ENCODE assay signal across 26 mouse cellular contexts in the genomic region with DNA sequence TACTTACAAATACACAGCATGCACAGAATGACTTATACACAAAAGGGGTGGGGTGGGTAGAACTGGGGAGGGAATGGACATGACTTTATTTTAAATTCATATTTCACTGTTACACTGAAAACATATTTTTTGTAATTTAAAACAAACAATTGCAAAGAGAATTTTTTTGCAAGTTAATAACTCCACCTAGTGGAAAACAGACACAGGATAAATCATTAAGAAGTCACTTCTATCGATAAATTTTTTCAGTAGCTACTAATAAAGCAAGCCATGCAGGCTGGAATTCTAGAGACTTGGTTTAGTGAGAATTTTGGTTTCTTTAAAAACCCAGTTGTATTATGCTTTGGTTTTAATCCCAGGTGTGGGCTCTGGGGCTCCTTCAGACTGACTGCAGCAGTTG. TPM values are rescaled to one million over a fixed set of nuclear protein-coding genes. Genes with fewer than 3 reads are reported as not detected.
DNase-seq lines count a peak whose midpoint lies in the region; ATAC-seq and TF ChIP-seq lines count a peak whose summit lies in the region.
"Had no signal": no experiment of that assay in that cellular context is flagged by ENCODE, and none has a peak within 500 bp of the region (broad histone marks: within the 10 kb centered on the region; RNA-seq: fewer than 3 reads in every experiment).

No protein-coding gene starts in this region.

- H3K4me3 ChIP-seq in forebrain, embryonic 14.5 days (ENCODE audit: low read depth, low read length): no peak overlapping the region
- H3K4me3 ChIP-seq in forebrain, postnatal 0 days (ENCODE audit: low read depth, low read length): no peak overlapping the region
- H3K4me3 ChIP-seq in layer of hippocampus, adult 2 months: no peak overlapping the region
- no peak overlapping the region for H3K4me3 ChIP-seq in midbrain, postnatal 0 days (ENCODE audit: low read depth, low read length)
- no peak overlapping the region for H3K4me3 ChIP-seq in midbrain, embryonic 11.5 days (ENCODE audit: low read depth, low read length)
- no peak overlapping the region for H3K4me3 ChIP-seq in stomach, postnatal 0 days (ENCODE audit: low read depth, low read length)
- H3K4me3 ChIP-seq: embryonic facial prominence, embryonic 10.5 days; embryonic facial prominence, embryonic 13.5 days; erythroblast, embryonic 14.5 days; forebrain, embryonic 12.5 days had no signal

- TF ChIP-seq EP300 in stomach, postnatal 0 days (optimal IDR thresholded peaks at IDR 0.05): no peak

- WGBS in forebrain, embryonic 14.5 days: 93% methylated on average over 1 of the region's 1 CpGs
- 79% methylated on average over 1 of the region's 1 CpGs for WGBS in forebrain, postnatal 0 days
- 76% methylated on average over 1 of the region's 1 CpGs for WGBS in midbrain, postnatal 0 days
- WGBS in midbrain, embryonic 11.5 days: 88% methylated on average over 1 of the region's 1 CpGs
- 69% methylated on average over 1 of the region's 1 CpGs for WGBS in stomach, postnatal 0 days

- TF ChIP-seq CTCF in forebrain, postnatal 0 days (IDR thresholded peaks at IDR 0.05; ENCODE audit: low read depth): no peak
- TF ChIP-seq CTCF in layer of hippocampus, adult 2 months (conservative IDR thresholded peaks at IDR 0.05): peak; percentile 70
- TF ChIP-seq CTCF in midbrain, postnatal 0 days (IDR thresholded peaks at IDR 0.05): peak; percentile 43
- peak; percentile 43 for TF ChIP-seq CTCF in stomach, postnatal 0 days (IDR thresholded peaks at IDR 0.05; ENCODE audit: low read depth)

- H3K9me3 ChIP-seq in forebrain, embryonic 14.5 days (replicated peaks; ENCODE audit: control insufficient read depth, low read length): no peaks in the 10 kb centered on the region
- H3K9me3 ChIP-seq in forebrain, postnatal 0 days (ENCODE audit: low read length): no peaks in the 10 kb centered on the region
- no peaks in the 10 kb centered on the region for H3K9me3 ChIP-seq in midbrain, postnatal 0 days (ENCODE audit: low read length)
- H3K9me3 ChIP-seq in midbrain, embryonic 11.5 days (ENCODE audit: control insufficient read depth, low read length): no peaks in the 10 kb centered on the region
- H3K9me3 ChIP-seq in stomach, postnatal 0 days (ENCODE audit: control insufficient read depth, low read length): no peaks in the 10 kb centered on the region
- H3K9me3 ChIP-seq: embryonic facial prominence, embryonic 10.5 days; embryonic facial prominence, embryonic 13.5 days; forebrain, embryonic 12.5 days had no signal

- no peaks in the 10 kb centered on the region for H3K4me1 ChIP-seq in forebrain, embryonic 14.5 days (ENCODE audit: control insufficient read depth, insufficient read depth, low read length)
- no peaks in the 10 kb centered on the region for H3K4me1 ChIP-seq in forebrain, postnatal 0 days (ENCODE audit: insufficient read depth)
- no peaks in the 10 kb centered on the region for H3K4me1 ChIP-seq in midbrain, postnatal 0 days (ENCODE audit: insufficient read depth, low read length)
- H3K4me1 ChIP-seq in midbrain, embryonic 11.5 days (ENCODE audit: control insufficient read depth, insufficient read depth, low read length): no peaks in the 10 kb centered on the region
- H3K4me1 ChIP-seq in stomach, postnatal 0 days (replicated peaks; ENCODE audit: control insufficient read depth, insufficient read depth): 0 out of 2 replicates have a peak, but pooled peaks cover 2% of the 10 kb centered on the region
- H3K4me1 ChIP-seq: forebrain, embryonic 12.5 days had no signal

- no peak overlapping the region for H3K27ac ChIP-seq in forebrain, embryonic 14.5 days (ENCODE audit: low read depth, low read length)
- H3K27ac ChIP-seq in forebrain, postnatal 0 days (ENCODE audit: low read depth, low read length): no peak overlapping the region
- H3K27ac ChIP-seq in layer of hippocampus, adult 2 months: no peak overlapping the region
- no peak overlapping the region for H3K27ac ChIP-seq in midbrain, postnatal 0 days (ENCODE audit: low read depth, low read length)
- H3K27ac ChIP-seq in midbrain, embryonic 11.5 days (ENCODE audit: low read depth, low read length): no peak overlapping the region
- H3K27ac ChIP-seq in stomach, postnatal 0 days (replicated peaks): no peak overlapping the region
- H3K27ac ChIP-seq: embryonic facial prominence, embryonic 10.5 days; embryonic facial prominence, embryonic 13.5 days; forebrain, embryonic 12.5 days; hindbrain, embryonic 14.5 days; hindbrain, postnatal 0 days had no signal

- ATAC-seq in forebrain, embryonic 14.5 days: no peak
- no peak for ATAC-seq in forebrain, postnatal 0 days
- ATAC-seq in midbrain, postnatal 0 days (ENCODE audit: low FRiP score): no peak
- ATAC-seq in midbrain, embryonic 11.5 days (ENCODE audit: low FRiP score): no peak
- ATAC-seq in stomach, postnatal 0 days (ENCODE audit: low FRiP score, low TSS enrichment): no peak
- ATAC-seq: forebrain, embryonic 16.5 days; hindbrain, postnatal 0 days; inflammation-experienced regulatory T-cells, adult 6 months had no signal

- no peak overlapping the region for H3K9ac ChIP-seq in forebrain, embryonic 14.5 days (ENCODE audit: low read length)
- no peak overlapping the region for H3K9ac ChIP-seq in forebrain, postnatal 0 days
- no peak overlapping the region for H3K9ac ChIP-seq in midbrain, postnatal 0 days (replicated peaks; ENCODE audit: low read length, poor library complexity, severe bottlenecking)
- no peak overlapping the region for H3K9ac ChIP-seq in midbrain, embryonic 11.5 days (ENCODE audit: low read length)
- no peak overlapping the region for H3K9ac ChIP-seq in stomach, postnatal 0 days (ENCODE audit: low read length)
- H3K9ac ChIP-seq: embryonic facial prominence, embryonic 13.5 days; forebrain, embryonic 12.5 days; hindbrain, embryonic 14.5 days had no signal

- no peak overlapping the region for H3K4me2 ChIP-seq in forebrain, embryonic 14.5 days (ENCODE audit: low read length)
- no peak overlapping the region for H3K4me2 ChIP-seq in forebrain, postnatal 0 days (ENCODE audit: low read depth)
- no peak overlapping the region for H3K4me2 ChIP-seq in midbrain, postnatal 0 days (ENCODE audit: low read depth, low read length, poor library complexity, severe bottlenecking)
- no peak overlapping the region for H3K4me2 ChIP-seq in midbrain, embryonic 11.5 days
- H3K4me2 ChIP-seq in stomach, postnatal 0 days (replicated peaks; ENCODE audit: low read depth): no peak overlapping the region
- H3K4me2 ChIP-seq: embryonic facial prominence, embryonic 13.5 days; forebrain, embryonic 12.5 days; heart, embryonic 11.5 days; hindbrain, embryonic 14.5 days had no signal

- H3K27me3 ChIP-seq in forebrain, embryonic 14.5 days (replicated peaks; ENCODE audit: control insufficient read depth, insufficient read depth, low read length): no peaks in the 10 kb centered on the region
- no peaks in the 10 kb centered on the region for H3K27me3 ChIP-seq in forebrain, postnatal 0 days (ENCODE audit: insufficient read depth, low read length)
- no peaks in the 10 kb centered on the region for H3K27me3 ChIP-seq in midbrain, postnatal 0 days (ENCODE audit: insufficient read depth, low read length)
- no peaks in the 10 kb centered on the region for H3K27me3 ChIP-seq in midbrain, embryonic 11.5 days (ENCODE audit: control insufficient read depth, insufficient read depth, low read length)
- H3K27me3 ChIP-seq in stomach, postnatal 0 days (ENCODE audit: control insufficient read depth, insufficient read depth, low read length): no peaks in the 10 kb centered on the region
- H3K27me3 ChIP-seq: forebrain, embryonic 12.5 days had no signal

- H3K36me3 ChIP-seq in forebrain, embryonic 14.5 days (ENCODE audit: control insufficient read depth, insufficient read depth, low read length): peaks cover 64% of the 10 kb centered on the region
- H3K36me3 ChIP-seq in forebrain, postnatal 0 days (ENCODE audit: insufficient read depth): peaks cover 43% of the 10 kb centered on the region
- H3K36me3 ChIP-seq in midbrain, postnatal 0 days (ENCODE audit: insufficient read depth, low read length): peaks cover 27% of the 10 kb centered on the region
- peaks cover 11% of the 10 kb centered on the region for H3K36me3 ChIP-seq in midbrain, embryonic 11.5 days (ENCODE audit: control insufficient read depth, insufficient read depth, low read length)
- H3K36me3 ChIP-seq in stomach, postnatal 0 days (ENCODE audit: control insufficient read depth, insufficient read depth, low read length): peaks cover 13% of the 10 kb centered on the region

- DNase-seq in forebrain, embryonic 14.5 days (ENCODE audit: low spot score): peak; percentile 3
- DNase-seq in forebrain, postnatal 0 days: no peak
- DNase-seq in layer of hippocampus, adult 2 months (ENCODE audit: low spot score in 2 of 2): no peak
- DNase-seq in layer of hippocampus, postnatal 14 days (ENCODE audit: low spot score in 2 of 2): no peak
- no peak for DNase-seq in midbrain, postnatal 0 days (ENCODE audit: low spot score)
- DNase-seq in midbrain, embryonic 11.5 days (ENCODE audit: low spot score, missing footprints): no peak
- DNase-seq in stomach, postnatal 0 days (ENCODE audit: low spot score): no peak
- DNase-seq in right cerebral cortex, postnatal 25 days: no peak
- DNase-seq: adrenal gland, adult 8-10 months; adrenal gland, postnatal 25 days; cerebellum, adult 11-12 months; cerebellum, adult 8-10 months; cerebellum, postnatal 10 days; cerebellum, postnatal 36 days; embryo, embryonic 11 days; gastrocnemius, postnatal 36 days; heart, postnatal 4 days had no signal

RNA-seq across cellular contexts. Expression of gene Thada, which starts 41.7 kb away (rescaled TPM):
- 4.0 and 7.0 TPM in 2 replicates for polyA plus RNA-seq in forebrain, embryonic 14.5 days (2014; fragmentation: Nextera tagmentation; extraction: Ambion mirVana)
- 15.7 and 19.2 TPM in 2 replicates for total RNA-seq in forebrain, postnatal 0 days (2014; rRNA removed)
- polyA plus RNA-seq in forebrain, postnatal 0 days (2015; fragmentation: Nextera tagmentation; extraction: Ambion mirVana): 1.6 and 2.6 TPM in 2 replicates
- total RNA-seq in layer of hippocampus, adult 2 months (2021): 10 to 100 TPM; 14.8 to 17.3 TPM
- total RNA-seq in layer of hippocampus, postnatal 14 days (2021): 10 to 100 TPM; 13.0 to 14.4 TPM
- total RNA-seq in midbrain, postnatal 0 days (2014; rRNA removed): 12.2 and 24.1 TPM in 2 replicates
- polyA plus RNA-seq in midbrain, postnatal 0 days (2015; fragmentation: Nextera tagmentation; extraction: Ambion mirVana): 2.8 and 4.3 TPM in 2 replicates
- polyA plus RNA-seq in midbrain, embryonic 11.5 days (2014; fragmentation: Nextera tagmentation; extraction: Ambion mirVana): 7.6 and 8.7 TPM in 2 replicates
- 1.6 and 2.0 TPM in 2 replicates for polyA plus RNA-seq in stomach, postnatal 0 days (2015; fragmentation: Nextera tagmentation; extraction: Ambion mirVana)
